Mouse (Mus musculus) cerebellum, postnatal 36 days (tissue): Measurements from ENCODE around the gene Acot8.

Experiments used
- DNase-seq, 2 experiments: peaks; one replicate each; pipeline ENCODE4 v3.0.0; 2021 to 2022; ENCODE audit warnings: mixed read lengths in 2 of 2

Gene Acot8

GRCm38 (mm10) chr2:164748991-164749390 lies 55.7 kb downstream of the Acot8 start:
- DNase-seq, result no peak

- no peak for DNase-seq
Observed at GRCm38 (mm10) chr2:164748191-164748590, 56.5 kb downstream of the Acot8 start.

GRCm38 (mm10) chr2:164746693-164747092 lies 58.0 kb downstream of the Acot8 start:
- DNase-seq, result no peak

GRCm38 (mm10) chr2:164745843-164746479 lies 58.7 kb downstream of the Acot8 start, which contains the start of the genes Wfdc3 and Dnttip1:
Gene Wfdc3 (minus strand): TSS chr2:164745931.
Gene Dnttip1 (plus strand): TSS chr2:164745983.
- peak; percentile 91 to 92 for DNase-seq

GRCm38 (mm10) chr2:164744987-164745386 lies 59.7 kb downstream of the Acot8 start:
- DNase-seq, result no peak
